Mouse (Mus musculus): ENCODE results near the gene Tmem8b. TPM values are rescaled to one million over a fixed set of nuclear protein-coding genes. Genes with fewer than 3 reads are reported as not detected.

Gene Tmem8b
- polyA plus RNA-seq, 1 experiment from 2014 or later: 12.1 TPM

- Histone ChIP-seq H3K4me1 (peaks cover 34% of the 10 kb centered on the region), H3K9ac (no peak overlapping the region), H3K27me3 (peaks cover 4% of the 10 kb centered on the region; the same call in 1 of the 2 replicates), H3K36me3 (ENCODE audit: poor library complexity, severe bottlenecking) (no peaks in the 10 kb centered on the region), H3K9me3 (replicated peaks) (no peaks in the 10 kb centered on the region), H3K4me3 (no peak overlapping the region), H3K27ac (no peak overlapping the region), H3K4me2 (no peak overlapping the region)
- no peak for ATAC-seq
- WGBS: 84% methylated on average over 7 of the region's 7 CpGs
Observed at GRCm38 (mm10) chr4:43634621-43635374, 34.0 kb upstream of the Tmem8b start.

- H3K36me3 ChIP-seq (ENCODE audit: poor library complexity, severe bottlenecking): no peaks in the 10 kb centered on the region
- no peak overlapping the region for H3K27ac ChIP-seq
- H3K9me3 ChIP-seq (replicated peaks): no peaks in the 10 kb centered on the region
- no peak overlapping the region for H3K9ac ChIP-seq
- 57% methylated on average over 6 of the region's 6 CpGs for WGBS
- H3K4me1 ChIP-seq: peaks cover 22% of the 10 kb centered on the region
- H3K27me3 ChIP-seq: peaks cover 4% of the 10 kb centered on the region; the same call in 1 of the 2 replicates
- H3K4me2 ChIP-seq: no peak overlapping the region
- no peak overlapping the region for H3K4me3 ChIP-seq
- ATAC-seq: no peak
Observed at GRCm38 (mm10) chr4:43636751-43637150, 32.0 kb upstream of the Tmem8b start.

- peaks cover 13% of the 10 kb centered on the region; the same call in 1 of the 2 replicates for H3K36me3 ChIP-seq (ENCODE audit: poor library complexity, severe bottlenecking)
- no peak overlapping the region for H3K27ac ChIP-seq
- H3K9me3 ChIP-seq (replicated peaks): no peaks in the 10 kb centered on the region
- no peaks in the 10 kb centered on the region for H3K4me1 ChIP-seq
- H3K4me2 ChIP-seq: no peak overlapping the region
- no peak overlapping the region for H3K4me3 ChIP-seq
- H3K27me3 ChIP-seq: no peaks in the 10 kb centered on the region
- no peak for ATAC-seq
- WGBS: 83% methylated on average over 9 of the region's 9 CpGs
- H3K9ac ChIP-seq: no peak overlapping the region
Observed at GRCm38 (mm10) chr4:43640076-43640475, 28.7 kb upstream of the Tmem8b start.

- H3K4me2 ChIP-seq: no peak overlapping the region
- no peak for ATAC-seq
- no peaks in the 10 kb centered on the region for H3K4me1 ChIP-seq
- no peak overlapping the region for H3K27ac ChIP-seq
- H3K4me3 ChIP-seq: no peak overlapping the region
- WGBS: 82% methylated on average over 6 of the region's 6 CpGs
- no peak overlapping the region for H3K9ac ChIP-seq
- H3K36me3 ChIP-seq (ENCODE audit: poor library complexity, severe bottlenecking): peaks cover 13% of the 10 kb centered on the region; the same call in 1 of the 2 replicates
- no peaks in the 10 kb centered on the region for H3K27me3 ChIP-seq
- no peaks in the 10 kb centered on the region for H3K9me3 ChIP-seq (replicated peaks)
Observed at GRCm38 (mm10) chr4:43640491-43640890, 28.3 kb upstream of the Tmem8b start.

GRCm38 (mm10) chr4:43649783-43650182 lies 19.0 kb upstream of the Tmem8b start:
- Histone ChIP-seq H3K4me1 (peaks cover 10% of the 10 kb centered on the region; the same call in 1 of the 2 replicates), H3K4me3 (no peak overlapping the region), H3K9me3 (replicated peaks) (0 out of 2 replicates have a peak, but pooled peaks cover 8% of the 10 kb centered on the region), H3K9ac (no peak overlapping the region), H3K4me2 (no peak overlapping the region), H3K36me3 (ENCODE audit: poor library complexity, severe bottlenecking) (peaks cover 19% of the 10 kb centered on the region), H3K27ac (no peak overlapping the region), H3K27me3 (no peaks in the 10 kb centered on the region)
- WGBS: 99% methylated on average over 3 of the region's 3 CpGs
- ATAC-seq: no peak

- peak overlapping the region; percentile 29 for H3K4me3 ChIP-seq
- no peak overlapping the region for H3K27ac ChIP-seq
- ATAC-seq: no peak
- 91% methylated on average over 4 of the region's 4 CpGs for WGBS
- peaks cover 16% of the 10 kb centered on the region for H3K36me3 ChIP-seq (ENCODE audit: poor library complexity, severe bottlenecking)
- 0 out of 2 replicates have a peak overlapping the region, but pooled peaks have one; percentile 23 for H3K9ac ChIP-seq
- no peaks in the 10 kb centered on the region for H3K27me3 ChIP-seq
- H3K9me3 ChIP-seq (replicated peaks): 0 out of 2 replicates have a peak, but pooled peaks cover 8% of the 10 kb centered on the region
- H3K4me1 ChIP-seq: peaks cover 16% of the 10 kb centered on the region
- H3K4me2 ChIP-seq: peak overlapping the region; percentile 49
Observed at GRCm38 (mm10) chr4:43652726-43653125, 16.0 kb upstream of the Tmem8b start.

- peaks cover 16% of the 10 kb centered on the region for H3K36me3 ChIP-seq (ENCODE audit: poor library complexity, severe bottlenecking)
- peak within 1 kb of the TSS; percentile 29 for H3K4me3 ChIP-seq
- H3K4me1 ChIP-seq: peaks cover 16% of the 10 kb centered on the region
- WGBS: 16% methylated on average over 24 of the region's 24 CpGs
- no peak within 1 kb of the TSS for H3K27ac ChIP-seq
- ATAC-seq: no peak
- 0 out of 2 replicates have a peak, but pooled peaks cover 8% of the 10 kb centered on the region for H3K9me3 ChIP-seq (replicated peaks)
- H3K9ac ChIP-seq: peak within 1 kb of the TSS; percentile 27; the same call in 1 of the 2 replicates
- no peaks in the 10 kb centered on the region for H3K27me3 ChIP-seq
- H3K4me2 ChIP-seq: peak within 1 kb of the TSS; percentile 49
Observed at GRCm38 (mm10) chr4:43653161-43654015, 15.4 kb upstream of the Tmem8b start, which contains the start of gene Spag8. Gene Spag8, minus strand, starts transcription at chr4:43653594.

- Histone ChIP-seq H3K9me3 (replicated peaks) (no peaks in the 10 kb centered on the region), H3K4me2 (peak overlapping the region; percentile 81), H3K9ac (peak overlapping the region; percentile 88), H3K27me3 (no peaks in the 10 kb centered on the region), H3K4me3 (peak overlapping the region; percentile 71), H3K4me1 (peaks cover 16% of the 10 kb centered on the region), H3K36me3 (ENCODE audit: poor library complexity, severe bottlenecking) (0 out of 2 replicates have a peak, but pooled peaks cover 4% of the 10 kb centered on the region), H3K27ac (peak overlapping the region; percentile 88)
- peak; percentile 59; the same call in 1 of the 2 replicates for ATAC-seq
- 5% methylated on average over 34 of the region's 34 CpGs for whole genome bisulfite sequencing
Observed at GRCm38 (mm10) chr4:43655656-43656338, 13.0 kb upstream of the Tmem8b start.

GRCm38 (mm10) chr4:43656339-43657109 lies 12.2 kb upstream of the Tmem8b start, which contains the start of gene Hint2:
Gene Hint2, minus strand, starts transcription at chr4:43656466.
- peak; percentile 98 for ATAC-seq
- peak within 1 kb of the TSS; percentile 71 for H3K4me3 ChIP-seq
- under 1% methylated on average over 34 of the region's 34 CpGs for WGBS

GRCm38 (mm10) chr4:43657146-43657545 lies 11.6 kb upstream of the Tmem8b start:
- Histone ChIP-seq H3K36me3 (ENCODE audit: poor library complexity, severe bottlenecking) (no peaks in the 10 kb centered on the region), H3K4me3 (peak overlapping the region; percentile 71), H3K27ac (no peak overlapping the region), H3K9me3 (replicated peaks) (no peaks in the 10 kb centered on the region), H3K27me3 (peaks cover 7% of the 10 kb centered on the region), H3K4me1 (peaks cover 16% of the 10 kb centered on the region), H3K4me2 (peak overlapping the region; percentile 81), H3K9ac (no peak overlapping the region)
- no peak for ATAC-seq
- WGBS: 61% methylated on average over 4 of the region's 4 CpGs

More at GRCm38 (mm10) chr4:43656339-43657109, 12.2 kb upstream of the Tmem8b start, which contains the start of gene Hint2:
- H3K27me3 ChIP-seq: peaks cover 1% of the 10 kb centered on the region; the same call in 1 of the 2 replicates
- peak within 1 kb of the TSS; percentile 81 for H3K4me2 ChIP-seq
- H3K27ac ChIP-seq: peak within 1 kb of the TSS; percentile 88
- H3K36me3 ChIP-seq (ENCODE audit: poor library complexity, severe bottlenecking): 0 out of 2 replicates have a peak, but pooled peaks cover 4% of the 10 kb centered on the region
- no peaks in the 10 kb centered on the region for H3K9me3 ChIP-seq (replicated peaks)
- H3K9ac ChIP-seq: peak within 1 kb of the TSS; percentile 88
- H3K4me1 ChIP-seq: peaks cover 16% of the 10 kb centered on the region

GRCm38 (mm10) chr4:43666412-43666811 lies 2.4 kb upstream of the Tmem8b start:
- H3K27me3 ChIP-seq: peaks cover 36% of the 10 kb centered on the region
- 34% methylated on average over 4 of the region's 4 CpGs for WGBS

More at GRCm38 (mm10) chr4:43666412-43666811, 2.4 kb upstream of the Tmem8b start:
- Histone ChIP-seq H3K36me3 (ENCODE audit: poor library complexity, severe bottlenecking) (no peaks in the 10 kb centered on the region), H3K9me3 (replicated peaks) (no peaks in the 10 kb centered on the region), H3K9ac (no peak overlapping the region), H3K4me1 (peaks cover 24% of the 10 kb centered on the region), H3K4me2 (no peak overlapping the region), H3K4me3 (no peak overlapping the region), H3K27ac (no peak overlapping the region)
- ATAC-seq: no peak
